Mouse (Mus musculus): Measurements from ENCODE around the gene Rere. TPM values are rescaled to one million over a fixed set of nuclear protein-coding genes. Genes with fewer than 3 reads are reported as not detected.

The Rere gene
- total and polyA plus RNA-seq, 2 experiments from 2014 or later, result 18.9 to 31.3 TPM

DNA sequence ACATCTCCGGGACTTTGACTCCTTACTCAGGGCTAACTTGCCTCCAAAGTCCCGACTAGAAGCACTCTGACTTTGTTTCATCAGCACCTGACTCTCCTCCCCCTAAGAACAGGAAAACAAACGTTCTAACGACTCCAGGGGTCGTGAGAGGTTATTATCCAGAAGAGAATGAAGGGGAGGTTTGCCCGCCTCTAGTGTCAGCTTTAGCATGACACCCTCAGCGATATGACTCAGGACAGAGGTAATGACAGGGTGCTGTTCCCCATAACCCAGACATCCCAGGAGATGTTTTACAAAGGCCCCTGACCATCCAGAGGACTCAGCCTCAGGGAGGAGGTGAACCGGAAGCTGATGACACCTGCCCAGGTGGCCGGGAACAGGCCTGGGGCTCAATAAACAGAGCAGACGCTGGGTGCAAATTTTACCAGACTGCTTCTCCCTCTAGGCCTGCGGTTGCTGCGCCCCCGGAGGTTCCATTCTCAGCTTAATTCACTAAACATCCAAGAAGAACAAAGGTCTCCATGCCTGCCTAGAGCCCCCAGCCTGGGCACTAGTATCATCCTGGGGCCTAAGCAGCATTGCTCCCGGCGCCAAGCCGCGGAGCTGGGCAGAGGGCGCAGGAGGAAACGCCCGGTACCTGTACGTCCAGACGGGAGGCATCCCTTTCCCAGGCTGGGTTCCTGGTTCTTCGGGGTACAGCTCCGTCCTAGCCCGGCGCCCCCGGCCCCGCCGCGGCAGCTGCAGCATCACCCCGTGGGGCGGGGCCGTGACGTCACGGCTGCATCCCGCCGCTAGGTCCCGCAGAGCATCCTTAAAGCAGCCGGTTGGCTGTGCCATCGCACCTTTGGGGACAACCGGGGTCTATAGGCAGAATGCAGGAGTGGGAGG, 370.2 kb downstream of the Rere start, which contains the start of gene Slc45a1:
Gene Slc45a1, minus strand, starts transcription at position 785 of the 888 bp plus-strand sequence.
- peak within 1 kb of the TSS; percentile 84 for H3K9ac ChIP-seq
- H3K36me3 ChIP-seq (ENCODE audit: insufficient read depth), result peaks cover 4% of the 10 kb centered on the region; the same call in 1 of the 2 replicates
- H3K4me3 ChIP-seq (ENCODE audit: low read depth, low read length), result peak within 1 kb of the TSS; percentile 75
- DNase-seq (peak; percentile 82), ATAC-seq (peak; percentile 88)
- 6% methylated on average over 41 of the region's 41 CpGs for WGBS
- H3K4me1 ChIP-seq (ENCODE audit: insufficient read depth), result 0 out of 2 replicates have a peak, but pooled peaks cover 3% of the 10 kb centered on the region
- no peaks in the 10 kb centered on the region for H3K9me3 ChIP-seq (ENCODE audit: low read length)
- TF ChIP-seq CTCF (IDR thresholded peaks at IDR 0.05; ENCODE audit: low read depth), result peak; percentile 42
- H3K27me3 ChIP-seq (ENCODE audit: insufficient read depth, low read length), result no peaks in the 10 kb centered on the region
- peak within 1 kb of the TSS; percentile 72; the same call in 1 of the 2 replicates for H3K27ac ChIP-seq (ENCODE audit: low read depth, low read length)
- peak within 1 kb of the TSS; percentile 63 for H3K4me2 ChIP-seq (ENCODE audit: low read depth)

DNA sequence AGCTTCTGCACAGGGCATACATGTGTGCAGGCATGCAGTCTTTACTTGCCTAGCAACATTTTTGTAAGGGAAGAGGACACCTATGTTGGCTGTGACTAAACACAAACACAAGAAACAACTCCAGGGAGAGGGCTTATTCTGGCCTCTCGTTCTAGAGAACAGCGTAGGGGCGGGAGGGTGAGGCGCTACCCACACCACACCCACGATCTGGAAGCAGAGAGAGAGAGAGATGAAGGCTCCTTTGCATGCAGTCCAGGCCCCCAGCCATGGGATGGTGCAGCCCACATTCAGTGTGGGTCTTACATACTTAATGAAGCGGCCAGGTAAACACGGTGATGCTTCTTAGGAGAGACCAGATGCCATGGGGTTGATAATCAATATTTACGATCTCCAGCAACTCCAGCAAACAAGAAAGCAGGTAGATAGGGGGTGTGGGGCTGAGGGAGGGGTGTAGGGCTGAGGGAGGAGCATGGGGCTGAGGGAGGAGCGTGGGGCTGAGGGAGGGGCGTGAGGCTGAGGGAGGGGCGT, 371.7 kb downstream of the Rere start:
- no peak for TF ChIP-seq CTCF (IDR thresholded peaks at IDR 0.05; ENCODE audit: low read depth)
- Histone ChIP-seq H3K27me3 (ENCODE audit: insufficient read depth, low read length) (no peaks in the 10 kb centered on the region), H3K4me2 (ENCODE audit: low read depth) (no peak overlapping the region), H3K9me3 (ENCODE audit: low read length) (no peaks in the 10 kb centered on the region), H3K36me3 (ENCODE audit: insufficient read depth) (peaks cover 4% of the 10 kb centered on the region; the same call in 1 of the 2 replicates), H3K27ac (ENCODE audit: low read depth, low read length) (no peak overlapping the region), H3K4me1 (ENCODE audit: insufficient read depth) (0 out of 2 replicates have a peak, but pooled peaks cover 3% of the 10 kb centered on the region), H3K9ac (no peak overlapping the region), H3K4me3 (ENCODE audit: low read depth, low read length) (no peak overlapping the region)
- DNase-seq (no peak), ATAC-seq (no peak)
- 44% methylated on average over 11 of the region's 11 CpGs for WGBS

DNA sequence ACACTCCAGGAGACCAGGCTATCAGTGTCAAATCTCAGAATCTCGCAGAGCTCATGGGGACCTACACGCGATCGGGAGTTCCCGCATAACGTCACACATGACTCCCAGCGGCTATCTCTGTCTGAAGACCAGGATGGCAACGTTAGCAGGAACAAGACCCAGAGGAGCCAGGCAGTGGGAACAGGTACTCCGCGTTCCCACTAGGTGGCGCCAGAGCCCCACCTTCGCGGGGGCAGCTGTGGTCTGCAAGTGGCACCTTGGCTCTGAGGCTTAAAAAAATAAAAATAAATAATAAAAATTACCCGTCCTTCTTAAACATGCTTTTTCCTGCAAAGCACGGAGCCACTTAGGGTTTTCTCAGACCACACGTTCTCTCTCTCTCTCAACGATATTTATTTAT, 374.5 kb downstream of the Rere start:
- no peak overlapping the region for H3K4me2 ChIP-seq (ENCODE audit: low read depth)
- H3K9ac ChIP-seq, result no peak overlapping the region
- DNase-seq, result peak; percentile 90
- no peaks in the 10 kb centered on the region for H3K9me3 ChIP-seq (ENCODE audit: low read length)
- H3K27ac ChIP-seq (ENCODE audit: low read depth, low read length), result no peak overlapping the region
- TF ChIP-seq CTCF (IDR thresholded peaks at IDR 0.05; ENCODE audit: low read depth), result peak; percentile 96
- no peaks in the 10 kb centered on the region for H3K36me3 ChIP-seq (ENCODE audit: insufficient read depth)
- ATAC-seq, result peak; percentile 74
- 0 out of 2 replicates have a peak, but pooled peaks cover 3% of the 10 kb centered on the region for H3K4me1 ChIP-seq (ENCODE audit: insufficient read depth)
- H3K4me3 ChIP-seq (ENCODE audit: low read depth, low read length), result no peak overlapping the region
- no peaks in the 10 kb centered on the region for H3K27me3 ChIP-seq (ENCODE audit: insufficient read depth, low read length)
- WGBS, result 5% methylated on average over 17 of the region's 17 CpGs

DNA sequence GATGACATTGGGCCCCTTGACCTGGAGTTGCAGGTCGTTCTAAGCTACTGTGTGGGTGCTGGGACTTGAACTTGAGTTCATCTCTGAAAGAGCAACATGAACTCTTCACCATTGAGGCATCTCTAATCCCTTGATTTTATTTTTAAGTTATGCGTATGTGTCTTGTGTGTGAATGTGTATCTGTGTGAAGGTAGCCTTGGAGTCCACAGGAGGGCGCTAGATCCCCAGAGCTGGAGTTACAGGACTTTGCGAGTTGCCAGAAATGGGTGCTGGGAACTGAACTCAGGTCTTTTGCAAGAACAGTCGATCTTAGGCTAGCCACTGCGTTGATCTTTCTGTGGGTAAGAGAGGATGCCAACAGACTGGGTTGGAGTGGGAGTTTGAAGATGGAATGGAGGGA, 375.1 kb downstream of the Rere start:
- H3K27me3 ChIP-seq (ENCODE audit: insufficient read depth, low read length), result no peaks in the 10 kb centered on the region
- no peak overlapping the region for H3K9ac ChIP-seq
- no peak overlapping the region for H3K27ac ChIP-seq (ENCODE audit: low read depth, low read length)
- ATAC-seq, result no peak
- H3K4me2 ChIP-seq (ENCODE audit: low read depth), result no peak overlapping the region
- H3K36me3 ChIP-seq (ENCODE audit: insufficient read depth), result no peaks in the 10 kb centered on the region
- H3K4me1 ChIP-seq (ENCODE audit: insufficient read depth), result 0 out of 2 replicates have a peak, but pooled peaks cover 3% of the 10 kb centered on the region
- peak; percentile 14 for DNase-seq
- no peaks in the 10 kb centered on the region for H3K9me3 ChIP-seq (ENCODE audit: low read length)
- 84% methylated on average over 6 of the region's 6 CpGs for whole genome bisulfite sequencing
- TF ChIP-seq CTCF (IDR thresholded peaks at IDR 0.05; ENCODE audit: low read depth), result peak; percentile 38; the same call in 1 of the 2 replicates
- no peak overlapping the region for H3K4me3 ChIP-seq (ENCODE audit: low read depth, low read length)

DNA sequence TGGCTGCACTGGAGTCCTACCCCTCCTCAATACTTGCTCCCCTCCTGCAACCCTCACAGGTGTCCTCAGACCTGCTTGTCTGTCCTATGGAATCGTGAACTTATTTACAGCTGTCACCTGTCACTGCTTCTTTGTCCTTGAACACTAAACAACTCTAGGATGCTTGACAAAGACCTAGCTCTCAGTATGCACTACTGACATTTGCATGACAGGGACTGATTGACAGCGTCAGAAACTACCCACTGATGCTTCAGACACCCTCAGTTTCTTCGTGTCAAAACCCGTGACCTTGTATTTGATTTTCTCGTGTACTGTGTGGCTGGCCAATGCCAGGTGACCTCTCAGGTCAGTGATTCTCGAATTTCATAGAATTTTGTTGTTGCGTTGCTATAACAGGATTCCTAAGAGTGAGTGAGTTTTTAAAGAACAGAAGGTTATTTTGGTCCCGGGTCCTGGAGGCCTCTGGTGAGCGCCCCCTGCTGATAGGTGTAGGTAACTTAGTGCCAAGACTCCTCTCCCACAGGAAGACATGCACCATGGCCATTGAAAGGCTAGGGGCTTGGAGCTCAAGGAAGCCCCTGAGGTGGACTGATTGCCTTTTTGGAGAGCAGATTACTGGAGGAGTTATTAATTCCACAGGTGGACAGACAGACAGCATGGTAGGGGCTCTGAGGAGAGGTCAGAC, 378.6 kb downstream of the Rere start:
- H3K27ac ChIP-seq (ENCODE audit: low read depth, low read length), result no peak overlapping the region
- H3K4me1 ChIP-seq (ENCODE audit: insufficient read depth), result 0 out of 2 replicates have a peak, but pooled peaks cover 3% of the 10 kb centered on the region
- H3K4me2 ChIP-seq (ENCODE audit: low read depth), result no peak overlapping the region
- TF ChIP-seq CTCF (IDR thresholded peaks at IDR 0.05; ENCODE audit: low read depth), result 0 out of 2 replicates have a peak, but pooled peaks have one; percentile 11
- H3K36me3 ChIP-seq (ENCODE audit: insufficient read depth), result no peaks in the 10 kb centered on the region
- H3K9me3 ChIP-seq (ENCODE audit: low read length), result no peaks in the 10 kb centered on the region
- H3K27me3 ChIP-seq (ENCODE audit: insufficient read depth, low read length), result no peaks in the 10 kb centered on the region
- 81% methylated on average over 9 of the region's 9 CpGs for WGBS
- DNase-seq (no peak), ATAC-seq (no peak)
- no peak overlapping the region for H3K4me3 ChIP-seq (ENCODE audit: low read depth, low read length)
- no peak overlapping the region for H3K9ac ChIP-seq

DNA sequence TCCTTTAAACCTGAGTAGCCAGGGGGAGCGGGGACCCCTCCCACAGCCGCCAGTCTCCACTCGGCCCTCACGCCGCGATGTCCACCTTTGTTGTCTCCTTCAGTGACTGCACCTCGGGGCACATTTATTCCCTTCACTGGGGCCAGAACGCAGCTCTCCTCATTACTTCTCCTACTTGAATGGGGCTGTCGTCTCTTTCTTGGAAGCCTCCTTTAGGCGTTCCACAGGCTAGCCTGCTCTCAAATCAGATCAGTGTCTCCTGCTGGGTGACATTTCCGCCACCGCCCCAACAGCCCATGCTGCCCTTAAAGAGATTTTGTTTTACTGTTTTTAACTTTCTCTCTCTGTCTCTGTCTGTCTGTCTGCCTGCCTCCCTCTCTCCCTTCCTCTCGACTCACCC, 380.4 kb downstream of the Rere start:
- ATAC-seq, result no peak
- H3K9ac ChIP-seq, result 0 out of 2 replicates have a peak overlapping the region, but pooled peaks have one; percentile 18
- 2% methylated on average over 13 of the region's 13 CpGs for WGBS
- DNase-seq, result no peak
- H3K4me1 ChIP-seq (ENCODE audit: insufficient read depth), result no peaks in the 10 kb centered on the region
- H3K4me3 ChIP-seq (ENCODE audit: low read depth, low read length), result no peak overlapping the region
- H3K36me3 ChIP-seq (ENCODE audit: insufficient read depth), result no peaks in the 10 kb centered on the region
- TF ChIP-seq CTCF (IDR thresholded peaks at IDR 0.05; ENCODE audit: low read depth), result no peak
- no peak overlapping the region for H3K27ac ChIP-seq (ENCODE audit: low read depth, low read length)
- H3K9me3 ChIP-seq (ENCODE audit: low read length), result no peaks in the 10 kb centered on the region
- no peaks in the 10 kb centered on the region for H3K27me3 ChIP-seq (ENCODE audit: insufficient read depth, low read length)
- H3K4me2 ChIP-seq (ENCODE audit: low read depth), result peak overlapping the region; percentile 33
